Mouse (Mus musculus) NIH3T3 (cell line): ENCODE data around the gene Ubr2.

Experiments used
- DNase-seq: peaks from one replicate; pipeline ENCODE4 v3.0.0-alpha.2; 2012; ENCODE audit warnings: low read depth

The Ubr2 gene

GRCm38 (mm10) chr17:46880322-46880721 lies 130.0 kb downstream of the Ubr2 start:
- peak; percentile 34 for DNase-seq

GRCm38 (mm10) chr17:46879841-46880311 lies 130.5 kb downstream of the Ubr2 start:
- peak; percentile 81 for DNase-seq
